Mouse (Mus musculus): ENCODE measurements around the gene Itgb8.

Gene Itgb8

DNA sequence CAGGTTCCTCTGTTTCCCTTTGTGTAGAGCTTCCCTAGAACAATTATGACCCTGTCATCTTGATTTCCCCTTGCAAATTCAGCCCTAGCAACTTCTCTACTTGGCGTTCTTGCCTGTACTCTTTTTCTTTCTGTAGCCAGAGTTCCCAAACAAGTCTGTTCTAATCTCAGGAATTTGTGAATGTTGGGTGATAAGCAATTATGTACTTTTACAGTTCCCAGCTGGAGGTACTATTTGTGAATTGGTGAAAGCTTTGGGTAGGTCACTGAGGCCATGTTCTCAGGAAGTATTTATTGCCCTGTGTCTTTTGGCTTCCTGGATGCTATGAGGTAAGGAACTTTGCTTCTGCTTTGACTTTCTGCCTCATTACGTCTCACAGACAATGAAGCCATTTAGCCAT, 128.5 kb downstream of the Itgb8 start:
- DNase-seq = peak; percentile 83
